In the genomic region with DNA sequence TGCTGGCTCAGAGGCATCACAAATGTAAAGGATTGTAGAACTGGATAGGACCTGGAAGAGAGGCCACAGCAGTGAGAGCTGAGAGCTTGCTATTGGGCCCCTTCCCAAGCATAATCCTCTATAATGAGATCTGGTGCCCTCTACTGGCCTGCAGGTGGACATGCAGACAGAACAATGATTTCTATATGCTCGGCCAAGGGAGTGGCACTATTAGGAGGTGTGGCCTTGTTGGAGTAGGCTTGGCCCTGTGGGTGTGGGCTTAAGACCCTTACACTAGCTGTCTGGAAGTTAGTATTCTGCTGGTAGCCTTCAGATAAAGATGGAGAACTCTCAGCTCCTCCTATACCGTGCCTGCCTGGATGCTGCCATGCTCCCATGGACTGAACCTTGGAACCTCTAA, we compare ENCODE assay signal across 9 mouse cellular contexts. TPM values are rescaled to one million over a fixed set of nuclear protein-coding genes. Genes with fewer than 3 reads are reported as not detected.
DNase-seq lines count a peak whose midpoint lies in the region; ATAC-seq and TF ChIP-seq lines count a peak whose summit lies in the region.
"Had no signal": no experiment of that assay in that cellular context is flagged by ENCODE, and none has a peak within 500 bp of the region (broad histone marks: within the 10 kb centered on the region; RNA-seq: fewer than 3 reads in every experiment).

No protein-coding gene starts in this region.

- intact Hi-C loops in heart, adult 2 months (cut with DNase I): loop anchor here (1.0 kb wide), 1 partner anchor 253 kb away; no protein-coding TSS in a partner anchor
- intact Hi-C loops in heart, postnatal 25 days (cut with DNase I): loop anchor here (10.0 kb wide), 1 partner anchor 510 kb away; no protein-coding TSS in a partner anchor
- intact Hi-C loops in heart, postnatal 36 days (cut with DNase I): loop anchor here (1.0 to 5.0 kb wide), 3 partner anchors 113 to 333 kb away; partner anchors contain the start of genes Cdon, Srpr and Tirap
- intact Hi-C loops in left cerebral cortex, postnatal 36 days (cut with DNase I): loop anchor here (2.0 kb wide), 1 partner anchor 252 kb away; no protein-coding TSS in a partner anchor

- H3K9ac ChIP-seq in heart, adult 2 months (ENCODE audit: low read depth, low read length): no peak overlapping the region
- H3K9ac ChIP-seq in midbrain, embryonic 11.5 days (ENCODE audit: low read length): no peak overlapping the region

- no peaks in the 10 kb centered on the region for H3K79me2 ChIP-seq in heart, adult 2 months (replicated peaks; ENCODE audit: control insufficient read depth, insufficient read depth, low read length)

- TF ChIP-seq CTCF in heart, adult 2 months (IDR thresholded peaks at IDR 0.05): peak; percentile 96

- no peak overlapping the region for H3K27ac ChIP-seq in heart, adult 2 months
- H3K27ac ChIP-seq in midbrain, embryonic 11.5 days (ENCODE audit: low read depth, low read length): no peak overlapping the region

- H3K27me3 ChIP-seq in heart, adult 2 months (ENCODE audit: control insufficient read depth, insufficient read depth, low read length): no peaks in the 10 kb centered on the region
- H3K27me3 ChIP-seq in midbrain, embryonic 11.5 days (ENCODE audit: control insufficient read depth, insufficient read depth, low read length): no peaks in the 10 kb centered on the region
- no peaks in the 10 kb centered on the region for H3K27me3 ChIP-seq in splenic B cell, adult 2 months (ENCODE audit: control insufficient read depth, insufficient read depth, low read length, poor library complexity, severe bottlenecking)

- peak; percentile 90 for ATAC-seq in midbrain, embryonic 11.5 days (ENCODE audit: low FRiP score)

- H3K4me3 ChIP-seq in heart, adult 2 months: no peak overlapping the region
- H3K4me3 ChIP-seq in midbrain, embryonic 11.5 days (ENCODE audit: low read depth, low read length): no peak overlapping the region
- H3K4me3 ChIP-seq: megakaryocyte, embryonic 14.5 days had no signal

- H3K9me3 ChIP-seq in midbrain, embryonic 11.5 days (ENCODE audit: control insufficient read depth, low read length): no peaks in the 10 kb centered on the region
- H3K9me3 ChIP-seq: megakaryocyte, embryonic 14.5 days had no signal

- 0 out of 2 replicates have a peak, but pooled peaks have one; percentile 49 for TF ChIP-seq EP300 in heart, adult 2 months (IDR thresholded peaks at IDR 0.05; ENCODE audit: insufficient read depth, low read depth, low read length)

- H3K36me3 ChIP-seq in heart, adult 2 months (ENCODE audit: control insufficient read depth, insufficient read depth, low read length): no peaks in the 10 kb centered on the region
- H3K36me3 ChIP-seq in midbrain, embryonic 11.5 days (ENCODE audit: control insufficient read depth, insufficient read depth, low read length): no peaks in the 10 kb centered on the region
- no peaks in the 10 kb centered on the region for H3K36me3 ChIP-seq in splenic B cell, adult 2 months (ENCODE audit: control insufficient read depth, insufficient read depth, low read length, poor library complexity, severe bottlenecking)

- WGBS in heart, adult 2 months: 9% methylated on average over 2 of the region's 2 CpGs
- WGBS in midbrain, embryonic 11.5 days: 8% methylated on average over 2 of the region's 2 CpGs

- peaks cover 1% of the 10 kb centered on the region; the same call in 1 of the 2 replicates for H3K4me1 ChIP-seq in heart, adult 2 months (ENCODE audit: control insufficient read depth, insufficient read depth, low read length)
- no peaks in the 10 kb centered on the region for H3K4me1 ChIP-seq in midbrain, embryonic 11.5 days (ENCODE audit: control insufficient read depth, insufficient read depth, low read length)

- H3K4me2 ChIP-seq in midbrain, embryonic 11.5 days: no peak overlapping the region

- peak; percentile 26 to 45 for DNase-seq in heart, adult 2 months
- no peak for DNase-seq in heart, postnatal 25 days (ENCODE audit: low spot score)
- peak; percentile 38 for DNase-seq in WW6 (ENCODE audit: low read depth, low spot score)
- peak; percentile 85 for DNase-seq in embryo, embryonic 11 days
- peak; percentile 47 to 52 for DNase-seq in heart, postnatal 36 days
- peak; percentile 28 to 37 for DNase-seq in left cerebral cortex, postnatal 36 days (ENCODE audit: low spot score in 2 of 2)
- DNase-seq in midbrain, embryonic 11.5 days (ENCODE audit: low spot score, missing footprints): peak; percentile 93
- DNase-seq in splenic B cell, adult 2 months (ENCODE audit: low read depth, low spot score): peak; percentile 67

- TF ChIP-seq POLR2A in heart, adult 2 months (IDR thresholded peaks at IDR 0.05; ENCODE audit: insufficient read depth, low read depth, low read length): no peak

RNA-seq across cellular contexts. Expression of gene Gm1113, which starts 17.0 kb away (rescaled TPM):
- total RNA-seq in heart, adult 2 months (2021): not detected
- not detected in 2 replicates for polyA plus RNA-seq in heart, adult 2 months (2012; rRNA removed)
- total RNA-seq in heart, postnatal 25 days (2021): not detected
- not detected for total RNA-seq in heart, postnatal 36 days (2021)
- not detected for total RNA-seq in left cerebral cortex, postnatal 36 days (2021)
- polyA plus RNA-seq in midbrain, embryonic 11.5 days (2014; fragmentation: Nextera tagmentation; extraction: Ambion mirVana): not detected in 2 replicates

RNA-seq across cellular contexts. Expression of gene Ddx25, which starts 23.2 kb away (rescaled TPM):
- not detected for total RNA-seq in heart, adult 2 months (2021)
- polyA plus RNA-seq in heart, adult 2 months (2012; rRNA removed): 0.04 and 0.06 TPM in 2 replicates
- total RNA-seq in heart, postnatal 25 days (2021): not detected
- not detected for total RNA-seq in heart, postnatal 36 days (2021)
- 10 to 100 TPM; 14.2 to 16.4 TPM for total RNA-seq in left cerebral cortex, postnatal 36 days (2021)
- 9.5 and 9.8 TPM in 2 replicates for polyA plus RNA-seq in midbrain, embryonic 11.5 days (2014; fragmentation: Nextera tagmentation; extraction: Ambion mirVana)

RNA-seq across cellular contexts. Expression of gene Pus3, which starts 23.3 kb away (rescaled TPM):
- 1 to 10 TPM; 6.0 to 6.3 TPM for total RNA-seq in heart, adult 2 months (2021)
- polyA plus RNA-seq in heart, adult 2 months (2012; rRNA removed): 1.8 and 4.1 TPM in 2 replicates
- total RNA-seq in heart, postnatal 25 days (2021): 1 to 10 TPM; 6.6 to 7.5 TPM
- 1 to 10 TPM; 6.6 to 6.7 TPM for total RNA-seq in heart, postnatal 36 days (2021)
- total RNA-seq in left cerebral cortex, postnatal 36 days (2021): 10 to 100 TPM in 1 of 2 experiments, 1 to 10 TPM in 1; 10.0 to 12.7 TPM
- 23.8 and 24.8 TPM in 2 replicates for polyA plus RNA-seq in midbrain, embryonic 11.5 days (2014; fragmentation: Nextera tagmentation; extraction: Ambion mirVana)

RNA-seq across cellular contexts. Expression of gene Pate2, which starts 35.0 kb away (rescaled TPM):
- not detected for total RNA-seq in heart, adult 2 months (2021)
- 0.06 TPM in 1 of 2 replicates, not detected in the other for polyA plus RNA-seq in heart, adult 2 months (2012; rRNA removed)
- total RNA-seq in heart, postnatal 25 days (2021): not detected
- not detected for total RNA-seq in heart, postnatal 36 days (2021)
- 1 to 10 TPM in 1 of 2 experiments, under 1 TPM in 1; 0.95 to 1.1 TPM for total RNA-seq in left cerebral cortex, postnatal 36 days (2021)
- polyA plus RNA-seq in midbrain, embryonic 11.5 days (2014; fragmentation: Nextera tagmentation; extraction: Ambion mirVana): 0.96 and 1.8 TPM in 2 replicates

RNA-seq across cellular contexts. Expression of gene Hyls1, which starts 35.1 kb away (rescaled TPM):
- 1 to 10 TPM; 1.5 to 2.0 TPM for total RNA-seq in heart, adult 2 months (2021)
- polyA plus RNA-seq in heart, adult 2 months (2012; rRNA removed): 0.68 and 1.3 TPM in 2 replicates
- total RNA-seq in heart, postnatal 25 days (2021): 1 to 10 TPM; 2.2 to 2.6 TPM
- total RNA-seq in heart, postnatal 36 days (2021): 1 to 10 TPM; 1.6 to 2.4 TPM
- total RNA-seq in left cerebral cortex, postnatal 36 days (2021): 1 to 10 TPM; 7.3 to 8.0 TPM
- 32.6 and 34.7 TPM in 2 replicates for polyA plus RNA-seq in midbrain, embryonic 11.5 days (2014; fragmentation: Nextera tagmentation; extraction: Ambion mirVana)

Comparison
In these comparisons a context has a peak if more than half of its experiments do, and no peak if none do; other contexts are left out.
1. RNA of gene Ddx25, which starts 23.2 kb away (total RNA-seq): 14.2 to 16.4 TPM in left cerebral cortex, postnatal 36 days; not detected in heart, postnatal 25 days, not detected in heart, adult 2 months and not detected in heart, postnatal 36 days; every median in the first group is over 10 times any median in the second.